Mouse (Mus musculus): ENCODE data around the gene Dpp8.

Dpp8 gene

GRCm38 (mm10) chr9:65085270-65085669, 53.1 kb downstream of the Dpp8 start:
- DNase-seq (ENCODE audit: low spot score) = no peak

- DNase-seq (ENCODE audit: low spot score) = no peak
These were observed 54.6 kb downstream of the Dpp8 start for GRCm38 (mm10) chr9:65086801-65087200.

DNA sequence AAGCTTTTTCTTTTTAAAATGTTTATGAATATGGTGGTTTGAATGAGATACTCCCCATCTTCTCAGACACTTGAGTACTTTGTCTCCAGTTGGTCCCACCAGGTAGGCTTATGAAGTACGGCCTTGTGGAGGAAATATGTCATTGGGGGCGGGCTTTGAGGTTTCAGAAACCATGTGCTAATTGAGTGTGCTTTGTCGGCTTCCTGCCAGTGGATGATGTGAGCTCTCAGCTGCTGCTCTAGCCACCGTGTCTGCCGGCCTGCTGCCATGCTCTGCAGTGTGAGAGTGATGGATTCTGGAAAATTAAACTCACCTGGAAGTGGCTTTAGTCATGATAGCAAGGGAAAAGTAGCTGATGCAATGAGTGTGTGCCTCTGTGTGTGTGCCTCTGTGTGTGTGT, 55.3 kb downstream of the Dpp8 start:
- DNase-seq (ENCODE audit: low spot score) = no peak

DNA sequence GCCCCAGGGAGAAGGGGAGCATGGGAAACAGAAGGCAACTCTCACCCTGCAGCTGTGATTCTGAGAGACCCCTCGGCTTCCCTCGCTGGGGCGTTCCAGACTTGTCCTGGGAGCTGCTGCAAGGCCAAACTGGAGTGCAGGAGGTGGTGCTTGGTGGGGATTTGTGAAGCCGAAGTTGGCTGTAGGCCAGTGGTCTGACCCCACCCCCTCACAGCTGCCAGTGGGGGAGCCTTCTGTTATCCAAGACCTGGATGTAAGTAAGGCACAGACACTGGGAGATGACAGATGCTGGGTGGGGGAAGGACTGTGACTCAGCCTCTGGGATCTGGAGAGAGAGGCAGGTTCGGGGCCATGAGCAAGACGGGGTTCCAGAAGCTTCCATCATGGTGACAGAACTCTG, 62.0 kb downstream of the Dpp8 start:
- DNase-seq (ENCODE audit: low spot score) = peak; percentile 55

DNA sequence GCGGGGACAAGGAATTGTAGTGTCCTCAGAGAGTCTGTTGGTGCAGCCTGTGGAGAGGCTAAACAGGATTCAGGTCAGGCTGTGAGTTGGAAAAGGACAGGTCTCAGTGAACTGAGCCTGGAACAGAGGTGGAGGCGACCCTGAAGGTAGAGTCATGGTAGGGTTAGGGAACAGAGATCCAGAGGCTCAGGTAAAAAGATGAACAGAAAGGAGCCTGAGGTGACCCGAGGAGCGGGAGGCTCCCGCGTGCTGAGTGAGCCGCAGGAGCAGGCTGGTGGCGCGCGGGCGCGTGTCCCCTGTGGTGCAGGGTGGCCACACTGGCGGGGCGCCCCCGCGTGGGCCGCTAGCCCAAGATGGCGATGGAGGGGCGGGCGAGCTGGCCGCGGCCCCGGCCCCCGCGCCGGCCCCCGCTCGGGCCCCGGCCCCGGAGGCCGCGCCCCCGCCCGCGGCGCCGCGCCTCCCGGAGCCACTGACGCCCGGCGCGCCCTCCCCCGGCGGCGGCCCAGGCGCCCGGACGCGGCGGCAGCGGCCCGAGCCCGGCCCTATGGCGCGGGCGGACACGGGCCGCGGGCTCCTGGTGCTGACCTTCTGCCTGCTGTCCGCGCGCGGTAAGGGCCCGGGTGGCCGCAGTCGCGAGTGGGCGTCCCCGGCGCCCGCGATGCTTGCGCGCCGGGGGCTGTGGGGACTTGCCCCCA, 68.9 kb downstream of the Dpp8 start, which contains the start of gene Igdcc4:
Igdcc4 (plus strand) TSS at position 496 of the 695 bp plus-strand sequence.
- no peak for DNase-seq (ENCODE audit: low spot score)

- no peak for DNase-seq (ENCODE audit: low spot score)
These were observed 69.6 kb downstream of the Dpp8 start for GRCm38 (mm10) chr9:65101686-65102376.

DNA sequence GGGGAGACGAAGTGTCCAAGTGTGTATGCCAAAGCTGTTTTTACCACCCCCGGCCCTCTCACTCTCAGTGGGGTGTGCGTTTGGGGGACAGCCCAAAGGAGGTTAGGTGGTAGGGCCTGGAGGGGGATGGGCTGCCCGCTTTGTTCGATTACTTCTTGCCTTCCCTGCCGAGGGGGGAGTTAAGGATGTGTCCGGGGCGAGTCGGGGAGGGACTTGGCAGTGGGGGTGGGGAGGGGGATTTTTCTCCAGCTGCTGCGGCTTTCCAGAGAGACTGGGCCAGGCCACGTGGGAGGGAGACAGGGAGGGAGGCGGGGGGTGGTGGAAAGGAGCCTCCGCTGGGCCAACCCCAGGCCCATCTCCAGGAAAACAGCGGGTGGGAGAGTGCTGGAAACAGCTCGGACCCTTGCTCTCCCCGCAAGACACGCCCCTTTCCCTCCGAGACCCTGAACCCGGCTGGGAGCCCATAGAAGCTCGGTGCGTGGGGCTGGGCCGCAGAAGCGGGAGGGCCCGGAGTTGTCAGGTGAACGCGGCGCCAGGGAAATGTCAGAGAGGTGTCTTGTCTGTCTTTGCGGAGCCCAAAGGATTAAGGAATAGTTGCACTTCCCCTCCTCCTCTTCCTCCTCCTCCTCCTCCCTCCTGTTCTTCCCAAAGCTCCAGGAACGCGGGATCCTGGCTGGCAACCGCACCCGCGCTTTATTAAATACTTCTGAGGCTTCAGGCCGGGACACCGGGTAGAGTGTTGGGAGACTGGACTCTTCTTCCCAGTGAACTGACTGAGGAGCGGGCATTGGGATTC, 70.4 kb downstream of the Dpp8 start:
- DNase-seq (ENCODE audit: low spot score) = no peak

GRCm38 (mm10) chr9:65103173-65103752, 71.0 kb downstream of the Dpp8 start:
- DNase-seq (ENCODE audit: low spot score) = no peak

DNA sequence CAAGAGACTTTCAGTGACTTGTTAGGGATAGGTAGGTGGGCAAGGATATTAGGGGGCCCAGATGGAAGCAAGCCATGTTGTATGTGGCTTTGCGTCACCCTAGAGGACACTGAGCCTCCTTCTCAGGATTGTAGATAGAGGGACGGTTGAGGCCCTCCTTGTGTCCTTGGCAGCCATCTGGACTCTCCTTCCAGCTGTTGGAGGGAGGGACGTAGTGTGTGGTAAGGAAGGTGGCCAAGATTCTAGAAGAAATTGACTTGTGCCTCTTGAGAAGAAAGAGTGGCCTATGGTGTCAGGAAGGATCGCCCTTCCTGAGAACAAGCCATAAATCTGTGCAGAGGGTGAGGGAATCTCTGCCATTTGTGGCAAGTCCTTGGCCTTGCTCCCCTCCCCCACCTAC, 74.6 kb downstream of the Dpp8 start:
- peak; percentile 29 for DNase-seq (ENCODE audit: low spot score)

- no peak for DNase-seq (ENCODE audit: low spot score)
These were observed 75.7 kb downstream of the Dpp8 start for GRCm38 (mm10) chr9:65107893-65108292.

- no peak for DNase-seq (ENCODE audit: low spot score)
These were observed 77.2 kb downstream of the Dpp8 start for GRCm38 (mm10) chr9:65109132-65110072.

DNA sequence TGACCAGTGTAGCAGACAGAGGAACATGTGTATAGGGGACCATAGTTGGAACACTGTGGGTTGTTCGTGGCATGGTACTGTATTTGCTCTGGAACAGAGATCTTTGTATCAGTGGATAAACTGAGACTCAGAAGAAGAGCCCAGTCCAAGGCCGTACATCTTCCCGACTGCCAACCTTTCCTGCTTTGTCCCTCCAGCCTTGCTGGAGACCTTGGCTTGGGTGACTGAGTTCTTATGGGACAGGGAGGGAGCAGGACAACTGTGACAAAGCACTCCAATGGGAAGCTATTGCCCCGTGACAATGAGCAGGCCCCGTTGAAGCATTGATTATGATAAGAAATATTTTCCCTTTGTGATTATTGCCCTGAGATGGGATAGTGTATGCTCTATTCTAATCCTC, 79.5 kb downstream of the Dpp8 start:
- DNase-seq (ENCODE audit: low spot score) = no peak

- DNase-seq (ENCODE audit: low spot score) = no peak
These were observed 81.5 kb downstream of the Dpp8 start for GRCm38 (mm10) chr9:65113694-65114093.

DNA sequence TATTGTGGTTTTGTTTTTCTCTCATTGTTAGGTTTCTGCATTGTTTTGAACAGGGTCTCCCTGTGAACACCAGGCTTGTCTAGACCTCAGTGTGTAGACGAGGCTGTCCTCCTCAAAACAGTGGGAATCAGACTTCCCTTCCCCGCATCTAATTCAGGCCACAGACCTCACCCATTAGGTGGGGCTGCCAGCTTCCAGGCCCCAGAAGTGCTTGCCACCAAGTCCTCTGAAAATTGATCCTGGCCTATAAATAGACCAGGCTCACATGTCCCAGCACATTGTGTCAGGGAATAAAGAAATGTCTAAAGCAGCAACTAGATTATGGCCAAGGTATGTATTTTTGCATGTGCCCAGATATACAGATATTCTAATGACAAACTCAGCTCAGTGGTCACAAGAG, 83.7 kb downstream of the Dpp8 start:
- DNase-seq (ENCODE audit: low spot score) = no peak

GRCm38 (mm10) chr9:65117516-65117915, 85.3 kb downstream of the Dpp8 start:
- DNase-seq (ENCODE audit: low spot score) = no peak

- DNase-seq (ENCODE audit: low spot score) = peak; percentile 47
These were observed 88.7 kb downstream of the Dpp8 start for GRCm38 (mm10) chr9:65120935-65121334.

DNA sequence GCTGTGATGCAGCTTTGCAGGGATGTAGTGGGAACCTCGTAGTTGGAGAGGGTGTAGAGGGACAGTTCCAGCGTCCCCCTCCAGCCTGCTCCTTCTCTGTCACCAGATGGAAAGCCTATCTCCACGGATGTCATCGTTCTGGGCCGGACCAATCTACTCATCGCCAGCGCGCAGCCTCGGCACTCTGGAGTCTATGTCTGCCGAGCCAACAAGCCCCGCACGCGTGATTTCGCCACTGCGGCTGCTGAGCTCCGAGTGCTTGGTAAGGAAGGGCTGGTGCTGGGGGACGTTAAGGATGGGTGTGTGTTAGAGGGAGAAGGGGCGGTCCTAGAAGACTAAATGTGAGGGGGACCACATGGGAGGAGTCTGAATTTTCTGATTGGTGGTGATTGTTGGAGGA, 90.3 kb downstream of the Dpp8 start:
- no peak for DNase-seq (ENCODE audit: low spot score)

- no peak for DNase-seq (ENCODE audit: low spot score)
These were observed 91.4 kb downstream of the Dpp8 start for GRCm38 (mm10) chr9:65123552-65124168.

- DNase-seq (ENCODE audit: low spot score) = peak; percentile 66
These were observed 96.1 kb downstream of the Dpp8 start for GRCm38 (mm10) chr9:65128123-65128815.

GRCm38 (mm10) chr9:65131717-65132116, 99.5 kb downstream of the Dpp8 start:
- no peak for DNase-seq (ENCODE audit: low spot score)
